13 mouse cellular contexts compared by ENCODE assay signal in genomic region chr1:34047285-34047684, GRCm38 (mm10).
DNase-seq lines count a peak whose midpoint lies in the region.
"Had no signal": no experiment of that assay in that cellular context is flagged by ENCODE, and none has a peak within 500 bp of the region (broad histone marks: within the 10 kb centered on the region; RNA-seq: fewer than 3 reads in every experiment).

No protein-coding gene starts in this region.

- DNase-seq in adrenal gland, postnatal 10 days, result peak; percentile 48
- DNase-seq in adrenal gland, adult 18-20 months (ENCODE audit: low spot score in 2 of 2), result no peak
- peak; percentile 69 for DNase-seq in heart, adult 11 months
- DNase-seq in heart, adult 18-20 months, result no peak
- peak; percentile 32 for DNase-seq in 3T3-L1 (ENCODE audit: low read depth, low spot score)
- DNase-seq in cerebellum, postnatal 10 days, result peak; percentile 42 to 48
- no peak for DNase-seq in spleen, postnatal 36 days (ENCODE audit: low spot score in 2 of 2)
- DNase-seq in urinary bladder, postnatal 25 days (ENCODE audit: low spot score), result no peak
- DNase-seq: heart, postnatal 10 days; kidney, adult 8-10 months; kidney, postnatal 25 days; liver, postnatal 0 days; right cerebral cortex, postnatal 25 days had no signal

Comparison
In these comparisons a context has a peak if more than half of its experiments do, and no peak if none do; other contexts are left out.
1. DNase-seq: peak in adrenal gland, postnatal 10 days (single experiment), heart, adult 11 months (single experiment), 3T3-L1 (single experiment) and cerebellum, postnatal 10 days (2 of 2); none in adrenal gland, adult 18-20 months (0 of 2), heart, adult 18-20 months (0 of 2), spleen, postnatal 36 days (0 of 2) and urinary bladder, postnatal 25 days (single experiment).